Mouse (Mus musculus) cerebellum, adult 11-12 months (tissue): Measurements from ENCODE around the gene Piezo1.
A peak's percentile ranks its signal among the peaks of the same experiment; 100 is the strongest.

Source experiments
- DNase-seq: peaks from one replicate; pipeline ENCODE4 v3.0.0; 2022

Gene Piezo1

DNA sequence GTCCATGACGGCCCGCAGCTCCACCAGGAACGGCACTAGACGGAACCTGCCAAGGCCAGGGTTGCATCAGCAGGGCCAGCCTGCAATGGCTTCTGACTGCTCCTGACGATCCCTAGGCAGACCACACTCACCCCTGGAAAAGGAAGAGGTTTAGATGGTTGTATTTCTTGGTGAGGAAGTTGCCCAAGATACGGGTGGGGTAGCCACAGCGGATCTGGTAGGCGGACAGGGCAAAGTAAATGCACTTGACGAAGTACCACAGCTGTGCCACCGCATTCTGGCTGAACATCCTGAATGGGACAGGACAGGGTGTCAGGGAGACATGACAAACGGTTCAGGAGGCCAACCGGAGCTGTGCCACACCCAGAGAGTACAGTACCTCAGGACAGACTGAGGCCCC lies 66.3 kb downstream of the Piezo1 start:
- DNase-seq: no peak

DNA sequence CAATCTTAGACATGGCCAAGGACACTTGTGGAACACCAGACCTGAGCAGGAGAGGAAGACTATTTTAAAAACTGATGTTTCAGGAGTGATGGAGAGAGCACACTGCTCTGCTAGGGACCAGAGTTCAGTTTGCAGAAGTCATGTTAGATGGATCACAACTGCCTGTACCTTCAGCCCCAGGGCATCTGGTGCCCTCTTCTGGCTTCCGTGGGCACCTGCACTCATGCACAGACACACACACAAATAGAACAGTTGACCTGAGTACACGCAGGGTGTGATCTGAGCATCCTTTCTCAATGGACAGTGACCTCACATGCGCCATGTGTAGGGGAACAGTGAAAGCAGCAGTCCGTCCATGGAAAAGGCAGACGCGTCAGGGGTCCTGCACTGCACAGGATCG lies 67.3 kb downstream of the Piezo1 start:
- DNase-seq: no peak

DNA sequence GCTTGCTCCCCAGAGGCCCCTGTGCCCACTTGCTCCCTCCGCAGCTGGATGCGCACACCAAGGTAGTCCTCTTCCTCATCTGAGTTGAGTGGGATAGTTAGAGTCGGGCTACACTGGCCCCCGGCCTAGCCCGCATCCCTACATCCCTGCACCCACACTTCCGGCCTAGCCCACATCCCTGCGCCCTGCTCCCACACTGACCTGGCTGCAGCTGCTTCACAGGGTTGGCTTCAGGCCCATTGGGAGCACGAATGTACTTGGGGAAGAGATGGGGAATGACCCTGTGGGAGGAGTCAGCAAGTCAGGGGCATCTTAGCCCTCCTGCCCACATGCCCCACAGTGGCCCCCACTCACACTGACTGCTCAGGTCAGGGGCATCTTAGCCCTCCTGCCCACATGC lies 68.7 kb downstream of the Piezo1 start:
- no peak for DNase-seq

DNA sequence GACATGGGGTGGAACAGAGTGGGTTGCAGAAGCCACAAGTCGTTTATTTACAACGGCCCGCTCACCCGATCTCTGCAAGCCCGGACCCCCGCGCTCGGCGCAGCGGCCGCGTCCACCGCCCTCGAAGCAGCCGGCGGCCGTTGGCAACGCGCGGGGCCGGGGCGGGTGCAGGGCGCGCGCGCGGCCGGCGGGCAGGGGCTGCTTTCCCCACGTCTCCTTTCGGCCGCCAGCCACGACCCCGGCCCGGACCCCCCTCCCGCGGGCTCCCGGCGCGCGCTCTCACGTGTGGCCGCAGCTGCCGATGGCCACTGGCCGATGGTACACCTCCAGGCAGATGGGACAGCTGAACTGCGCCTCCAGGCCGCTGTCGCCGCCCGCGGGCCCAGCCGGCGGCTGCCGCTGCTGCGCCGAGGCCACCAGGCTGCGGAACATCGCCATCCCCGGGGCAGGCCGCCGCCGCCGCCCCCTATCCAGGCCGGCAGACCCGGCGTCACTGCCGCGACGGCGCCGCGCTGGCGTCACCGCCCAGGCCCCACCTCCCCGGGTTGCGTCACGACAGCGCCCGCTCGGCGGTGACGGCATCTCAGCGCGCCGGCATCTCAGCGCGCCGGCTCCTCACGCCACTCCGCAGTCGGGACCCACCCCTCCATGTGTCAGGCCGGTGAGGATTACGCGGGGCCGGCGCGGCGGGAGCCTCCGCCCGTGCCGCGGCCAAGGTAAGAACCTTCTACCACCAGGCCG lies 75.4 kb downstream of the Piezo1 start, which contains the start of the genes Rnf166 and Ctu2:
Gene Rnf166 (minus strand): TSS at position 485 of the 741 bp plus-strand sequence.
Gene Ctu2 (plus strand): TSS at position 564 of the 741 bp plus-strand sequence.
- DNase-seq: peak; percentile 87

DNA sequence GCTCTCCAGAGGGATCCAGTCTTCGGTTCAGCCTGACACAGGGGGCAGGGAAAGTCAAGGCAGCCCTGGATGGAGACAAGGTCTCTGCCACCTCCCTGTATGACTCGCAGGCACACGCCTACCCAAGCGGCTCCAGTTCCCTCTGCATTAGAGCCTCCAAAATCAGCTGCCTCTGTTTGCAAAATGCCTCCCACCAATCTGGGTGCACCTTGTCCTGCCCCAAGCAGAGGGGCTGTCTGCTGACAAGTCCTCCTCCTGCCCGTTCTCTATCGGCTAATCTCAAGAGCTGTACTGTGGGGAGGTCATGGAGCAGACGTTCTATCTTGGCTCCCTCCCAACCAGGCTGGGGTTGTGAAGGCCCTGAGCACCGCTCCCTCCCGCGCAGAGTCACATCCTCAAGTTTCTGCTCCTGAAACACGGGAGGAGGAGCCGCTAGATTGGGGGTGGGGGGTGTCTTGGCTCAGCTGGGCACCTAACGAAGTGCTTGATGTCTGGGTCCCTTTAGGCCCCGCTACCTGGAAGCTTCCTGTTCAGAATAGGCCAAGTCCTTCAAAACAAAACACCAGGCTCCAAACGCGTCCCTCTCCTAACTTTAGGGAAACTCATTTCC lies 76.1 kb downstream of the Piezo1 start:
- peak; percentile 60 for DNase-seq

DNA sequence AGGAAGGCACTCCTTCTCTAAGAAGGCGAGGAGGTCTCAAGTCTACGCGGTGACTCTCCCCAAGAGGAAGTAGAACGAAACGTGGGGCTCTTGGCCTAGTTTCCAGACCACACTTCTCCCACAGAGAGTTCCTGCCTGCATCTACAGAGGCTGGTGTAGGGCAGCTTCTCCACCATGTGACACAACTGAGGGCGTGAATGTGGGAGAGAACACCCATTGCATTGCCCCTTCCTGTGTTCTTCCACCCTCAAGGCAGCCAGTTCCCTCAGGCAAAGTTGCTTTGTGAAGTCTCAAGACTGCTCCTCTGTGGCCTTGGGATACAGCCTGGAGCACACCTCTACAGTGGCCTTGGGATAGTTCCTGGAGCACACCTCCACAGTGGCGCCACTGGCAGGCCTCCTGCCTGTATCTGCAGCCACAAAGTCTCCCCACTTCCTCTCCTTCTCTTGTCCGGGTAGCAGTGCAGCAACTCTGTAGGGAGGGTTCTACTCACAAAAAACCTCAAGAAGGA lies 77.2 kb downstream of the Piezo1 start:
- no peak for DNase-seq

DNA sequence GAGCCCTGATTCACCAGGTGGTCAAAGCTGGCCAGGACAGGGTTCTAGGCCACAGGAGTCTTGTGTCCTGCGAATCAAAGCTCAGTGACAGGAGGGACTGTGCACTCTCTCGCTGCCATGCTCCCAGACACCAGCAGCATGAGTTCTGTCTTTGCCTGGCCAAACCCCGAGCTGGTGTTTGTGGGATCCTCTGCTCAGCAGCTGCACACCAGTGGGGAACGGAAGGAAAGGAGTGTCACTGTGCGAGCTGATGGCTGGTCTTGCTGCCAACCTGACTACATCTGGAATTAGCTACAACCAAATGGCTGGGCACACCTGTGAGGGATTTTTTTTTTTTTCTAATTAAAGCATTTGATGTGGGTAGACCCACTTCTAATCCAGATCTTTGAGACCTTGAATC lies 80.4 kb downstream of the Piezo1 start:
- DNase-seq: no peak

DNA sequence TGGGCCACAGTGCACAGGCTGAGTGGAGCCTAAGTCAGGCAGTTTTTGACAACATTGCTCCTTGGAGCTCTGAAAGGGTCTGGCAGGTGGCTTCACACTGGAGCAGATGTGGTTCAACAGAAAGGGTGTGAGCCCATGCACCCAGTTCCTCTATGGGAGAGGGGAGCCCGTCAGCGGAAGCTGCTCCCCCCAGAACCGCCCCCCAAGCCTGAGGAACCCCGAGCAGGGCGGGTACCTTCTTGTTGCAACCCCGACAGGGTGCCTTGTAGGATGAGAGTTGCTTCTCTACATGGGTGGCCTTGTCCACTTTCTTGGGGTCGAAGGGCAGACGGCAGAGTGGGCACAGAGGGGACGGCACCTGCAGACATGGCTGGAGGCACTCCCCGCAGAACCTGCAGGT lies 81.2 kb downstream of the Piezo1 start:
- DNase-seq: no peak

DNA sequence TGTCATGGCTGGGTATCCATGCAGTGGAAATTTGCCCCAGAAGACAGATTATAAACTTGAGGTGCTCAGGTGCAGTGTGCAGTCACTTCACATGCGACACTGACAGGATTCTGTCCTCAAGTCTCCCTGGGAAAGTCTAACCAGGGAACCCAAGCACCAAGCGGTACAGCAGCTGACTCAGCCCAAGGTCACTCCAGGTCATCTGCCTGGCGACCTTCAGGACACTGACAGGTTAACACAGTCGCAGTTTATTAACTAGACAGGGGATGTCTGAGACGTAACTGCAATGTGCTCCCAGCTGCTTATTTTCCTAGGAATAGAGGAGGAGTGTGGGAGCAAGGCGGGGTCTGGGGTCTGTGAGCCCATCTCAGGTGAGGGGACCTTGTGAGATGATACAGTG lies 81.7 kb downstream of the Piezo1 start:
- no peak for DNase-seq

DNA sequence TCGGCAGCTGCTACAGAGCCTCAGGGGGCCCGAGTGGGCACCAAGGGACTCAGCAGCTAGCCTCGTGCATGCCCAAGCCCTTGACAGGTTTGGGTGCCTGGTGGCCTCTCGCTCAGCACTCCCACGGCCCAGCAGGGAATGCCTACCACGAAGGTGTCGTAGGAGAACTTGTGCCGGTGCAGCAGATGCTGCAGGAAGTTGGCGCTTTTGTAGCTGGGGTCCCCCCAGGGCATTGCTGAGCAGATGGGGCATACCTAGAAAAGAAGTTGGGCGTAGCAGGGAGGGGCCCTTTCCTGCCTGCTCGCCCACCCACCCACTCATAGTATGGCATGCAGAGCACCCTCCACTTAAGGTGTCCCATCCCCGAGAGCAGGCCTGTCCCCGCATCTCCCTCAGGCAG lies 83.3 kb downstream of the Piezo1 start:
- DNase-seq: no peak

DNA sequence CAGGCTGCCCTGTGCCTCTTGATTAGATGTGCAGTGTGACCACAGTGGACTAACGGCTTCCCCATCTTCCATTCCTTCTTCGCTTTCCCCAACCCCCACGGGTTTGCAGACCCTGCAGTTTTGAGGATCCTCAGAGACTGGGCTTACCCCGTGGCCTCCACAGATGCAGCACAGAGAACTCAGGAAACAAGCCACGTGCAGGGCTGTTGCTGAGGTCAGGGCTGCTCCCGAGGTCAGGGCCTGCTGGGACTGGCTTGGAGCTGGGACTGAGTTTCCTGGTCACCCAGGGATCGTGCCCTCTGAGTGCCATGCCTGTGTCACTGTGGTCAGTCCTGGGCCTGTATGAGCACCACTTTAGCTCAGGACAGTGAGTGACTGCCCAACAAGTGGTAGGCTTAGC lies 86.1 kb downstream of the Piezo1 start:
- DNase-seq: no peak

DNA sequence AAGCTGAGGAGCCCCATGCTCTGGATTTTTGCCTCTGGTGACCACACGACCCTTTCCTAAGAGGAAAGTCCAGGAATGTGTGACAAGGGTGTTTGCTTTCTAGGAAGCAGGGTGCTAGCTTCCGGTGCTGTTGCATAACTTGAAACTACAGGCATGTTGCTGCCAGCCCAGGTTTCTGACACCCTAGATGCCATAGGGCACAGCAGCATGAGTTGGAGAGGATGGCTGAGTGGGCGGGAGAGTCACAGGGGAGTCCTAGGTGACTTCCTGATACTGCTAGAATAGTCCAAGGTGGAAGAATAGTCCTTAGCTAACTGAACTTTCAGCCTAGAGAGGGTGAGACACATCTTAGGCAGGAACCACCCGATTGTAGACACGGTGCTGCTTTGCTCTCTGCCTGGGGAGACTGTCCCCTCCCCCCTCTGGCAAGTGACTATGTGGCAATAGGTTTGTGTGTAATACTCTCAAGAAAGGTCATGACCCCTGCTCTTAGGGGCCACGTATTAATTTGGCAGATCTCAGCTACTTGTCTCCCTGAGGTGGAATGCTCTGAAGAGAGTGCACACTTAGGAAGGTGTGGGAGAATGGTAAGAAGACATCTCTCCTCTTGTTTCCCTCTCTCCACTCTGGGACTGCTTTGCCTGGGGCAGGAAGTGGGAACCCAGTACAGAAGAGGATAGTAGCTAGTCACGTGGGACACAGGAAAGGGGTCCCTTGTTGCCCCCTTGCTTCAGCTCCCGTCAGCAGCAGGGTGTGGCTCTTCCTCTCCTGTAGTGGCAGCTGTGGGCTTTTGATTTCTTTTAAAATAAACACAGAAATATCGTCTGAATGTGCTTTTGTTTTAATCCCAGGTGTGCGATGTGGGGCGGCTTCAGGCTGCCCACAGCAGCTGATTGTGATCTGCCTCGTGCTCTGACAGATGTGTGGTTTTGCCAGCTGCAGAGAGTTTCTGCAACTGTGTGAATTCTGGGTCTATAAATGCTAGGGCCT lies 87.2 kb downstream of the Piezo1 start:
- DNase-seq: no peak

DNA sequence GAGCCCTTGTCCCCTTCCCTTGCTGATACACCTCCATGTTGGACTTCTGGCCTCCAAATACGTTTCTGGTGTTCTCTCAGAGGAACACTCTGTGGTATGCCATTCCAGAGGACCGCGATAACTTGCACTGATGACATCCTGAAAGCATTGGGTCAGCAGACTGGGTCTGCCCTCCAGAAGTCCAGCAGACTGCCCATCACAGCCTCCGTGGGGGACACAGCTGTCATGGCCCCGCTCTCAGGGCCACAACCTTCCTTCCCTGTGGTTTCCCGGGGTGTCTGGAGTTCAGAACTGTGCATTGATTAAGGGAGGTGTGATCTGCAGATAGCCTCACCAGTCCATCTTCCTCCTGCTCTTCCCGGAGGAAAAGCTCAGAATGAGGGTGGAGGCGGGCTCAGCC lies 88.6 kb downstream of the Piezo1 start:
- no peak for DNase-seq

DNA sequence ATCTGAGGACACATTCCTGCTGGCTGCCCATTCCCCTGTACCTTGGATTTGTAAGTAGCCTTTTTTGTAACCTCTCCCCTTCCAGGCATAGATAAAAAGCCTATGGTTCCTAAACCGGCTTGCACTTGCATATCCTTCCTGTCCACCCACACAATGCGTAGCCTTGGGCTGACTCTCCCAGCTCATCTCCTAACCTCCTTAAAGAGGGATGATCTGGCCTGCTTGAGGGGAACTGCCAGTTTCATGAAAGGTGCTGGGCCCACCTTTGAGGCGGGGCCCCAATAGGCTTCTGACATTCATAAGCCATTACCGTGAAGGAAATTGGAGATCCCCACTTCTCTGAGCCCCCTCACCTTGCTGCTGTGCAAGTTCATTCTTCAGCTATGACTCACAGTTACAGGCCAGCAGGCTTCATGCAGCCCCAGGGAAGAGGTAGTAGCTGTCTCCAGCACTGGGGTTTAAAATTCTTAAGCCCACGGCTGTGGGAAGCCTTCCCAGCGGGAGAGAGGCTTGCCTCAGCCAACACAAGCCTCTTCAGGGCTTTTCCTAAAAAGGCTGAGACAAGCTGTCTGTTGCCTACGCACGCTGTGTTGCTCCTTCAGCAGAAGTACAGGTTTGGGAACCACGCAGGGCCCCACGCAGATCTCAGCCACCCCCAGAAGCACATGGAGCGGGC lies 89.5 kb downstream of the Piezo1 start:
- DNase-seq: no peak

DNA sequence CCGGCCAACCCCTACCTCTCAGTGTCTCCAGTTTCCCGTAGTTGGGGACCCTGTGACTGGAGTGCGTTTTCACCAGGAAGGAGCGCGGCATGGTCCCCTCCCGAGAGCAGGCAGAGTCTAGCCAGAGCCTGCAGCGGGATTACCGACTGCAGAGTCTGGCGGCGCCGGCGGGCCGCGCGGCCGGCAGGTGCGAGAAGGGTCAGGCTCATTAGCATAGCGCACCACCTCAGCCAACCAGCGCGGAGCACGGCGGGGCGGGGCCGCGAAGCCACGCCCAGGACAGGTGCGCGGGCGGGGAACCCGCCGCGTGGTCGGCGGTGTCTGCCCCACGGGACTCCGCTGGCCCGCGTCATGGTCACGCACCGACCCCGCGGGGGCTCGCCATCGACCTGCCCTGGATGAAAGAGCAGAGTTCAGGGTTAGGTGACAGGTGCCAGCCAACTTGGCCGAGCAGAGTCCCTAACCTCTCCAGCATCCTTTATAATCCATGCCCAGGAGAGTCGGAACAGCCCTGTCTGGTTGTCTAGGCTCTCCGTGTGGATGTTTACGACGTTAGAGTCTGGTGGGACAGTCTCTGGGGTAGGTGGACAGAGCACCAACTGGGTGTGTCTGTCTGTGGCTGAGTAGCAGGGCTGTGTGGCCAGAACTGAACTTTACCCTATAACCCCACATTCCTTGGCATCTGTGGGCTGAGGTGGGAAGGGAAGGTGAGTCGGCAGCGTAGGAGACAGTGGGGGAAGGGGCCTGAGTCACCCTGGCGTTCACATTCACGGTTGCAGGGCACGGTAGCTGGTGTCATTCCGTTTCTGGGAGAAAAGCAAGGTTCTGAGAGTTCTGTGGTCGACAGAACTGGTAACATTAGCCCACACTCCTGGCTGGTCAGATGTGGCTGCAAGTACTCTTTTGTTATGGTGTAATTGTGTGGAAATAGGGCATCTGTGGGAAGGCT lies 90.3 kb downstream of the Piezo1 start, which contains the start of gene Snai3:
Gene Snai3 (minus strand): TSS at position 210 of the 949 bp plus-strand sequence.
- peak; percentile 72 for DNase-seq

DNA sequence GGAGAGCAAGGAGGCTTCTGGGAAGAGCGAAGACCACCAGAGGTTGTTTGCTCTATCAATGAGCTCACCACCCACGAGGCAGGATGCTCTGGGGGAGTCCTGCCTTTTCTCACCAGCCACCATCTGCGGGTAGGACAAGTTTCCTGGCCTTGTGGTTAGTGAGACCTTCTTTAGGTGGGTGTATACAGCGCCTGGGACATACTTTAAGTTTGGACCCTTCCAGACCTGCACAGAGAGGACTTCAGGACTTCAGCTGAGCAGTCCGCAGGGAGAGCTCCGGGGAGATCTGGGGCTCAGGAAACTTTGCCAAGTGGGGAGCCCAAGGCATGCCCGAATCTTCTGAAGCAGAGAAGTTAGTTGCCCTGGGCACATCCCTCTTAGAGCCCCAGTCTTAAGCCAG lies 91.1 kb downstream of the Piezo1 start:
- DNase-seq: no peak

DNA sequence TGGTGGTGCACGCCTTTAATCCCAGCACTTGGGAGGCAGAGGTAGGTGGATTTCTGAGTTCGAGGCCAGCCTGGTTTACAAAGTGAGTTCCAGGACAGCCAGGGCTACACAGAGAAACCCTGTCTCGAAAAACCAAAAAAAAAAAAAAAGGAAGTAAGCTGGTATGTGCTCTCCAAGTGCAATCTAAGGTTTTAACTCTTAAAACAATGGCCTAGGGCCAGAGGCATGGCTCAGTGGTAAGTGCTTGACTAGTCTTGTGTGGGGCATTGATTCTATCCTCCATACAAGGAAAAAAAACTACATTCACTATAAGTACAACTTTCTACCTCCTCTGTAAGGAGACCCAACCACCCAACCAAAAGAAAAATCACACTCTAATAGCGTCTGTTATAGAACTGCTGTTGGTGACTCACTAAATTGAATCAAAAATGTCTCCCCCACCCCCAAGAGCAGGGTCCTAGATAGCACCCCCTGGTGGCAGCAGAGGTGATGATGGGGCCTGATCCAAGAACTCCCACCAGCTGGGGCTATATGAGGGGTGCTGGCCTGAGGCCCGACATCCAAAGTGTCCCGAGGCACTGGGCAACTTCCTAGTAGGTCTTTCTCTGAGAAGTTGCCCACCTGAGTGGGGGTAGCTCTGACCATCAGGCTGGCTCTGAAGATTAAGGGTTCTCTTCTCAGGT lies 91.8 kb downstream of the Piezo1 start:
- no peak for DNase-seq

DNA sequence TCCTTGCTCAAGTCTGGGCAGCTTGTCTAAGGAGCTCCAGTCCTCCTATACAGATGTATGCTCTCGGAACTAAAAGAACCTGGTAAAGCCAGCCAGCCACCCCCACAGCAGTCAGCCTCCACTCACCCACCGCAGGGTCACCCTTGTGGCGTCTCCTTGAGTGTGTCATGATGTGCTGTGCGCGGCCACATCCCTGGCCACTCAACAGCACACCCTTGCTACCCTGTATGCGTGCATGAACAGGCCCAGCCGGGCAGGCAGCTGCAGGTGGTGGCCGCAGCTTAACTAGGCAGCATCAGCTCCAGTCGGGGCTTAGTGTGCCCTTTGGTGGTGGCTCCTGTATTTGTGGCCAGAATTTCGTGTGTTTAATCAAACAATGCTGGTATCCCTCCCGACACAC lies 94.0 kb downstream of the Piezo1 start:
- no peak for DNase-seq

DNA sequence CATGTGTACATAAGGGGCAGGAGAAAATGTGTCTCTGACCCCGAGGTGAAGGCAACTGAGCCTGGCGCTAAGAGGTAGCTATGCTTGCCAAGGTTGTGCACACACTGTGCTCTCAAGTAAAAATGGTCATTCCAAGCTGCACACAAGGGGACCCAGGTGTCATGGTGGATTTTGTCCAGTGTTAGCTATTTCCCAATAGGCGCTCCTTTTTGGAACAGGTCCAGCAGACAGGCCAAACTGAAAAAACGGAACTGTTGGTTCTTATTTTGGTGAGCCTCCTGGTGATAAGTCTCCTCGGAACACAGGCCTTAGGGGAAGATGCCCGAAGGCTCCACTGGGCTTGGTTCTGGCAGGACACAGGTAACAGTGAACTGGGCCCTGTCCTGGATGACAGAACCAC lies 96.7 kb downstream of the Piezo1 start:
- DNase-seq: no peak

DNA sequence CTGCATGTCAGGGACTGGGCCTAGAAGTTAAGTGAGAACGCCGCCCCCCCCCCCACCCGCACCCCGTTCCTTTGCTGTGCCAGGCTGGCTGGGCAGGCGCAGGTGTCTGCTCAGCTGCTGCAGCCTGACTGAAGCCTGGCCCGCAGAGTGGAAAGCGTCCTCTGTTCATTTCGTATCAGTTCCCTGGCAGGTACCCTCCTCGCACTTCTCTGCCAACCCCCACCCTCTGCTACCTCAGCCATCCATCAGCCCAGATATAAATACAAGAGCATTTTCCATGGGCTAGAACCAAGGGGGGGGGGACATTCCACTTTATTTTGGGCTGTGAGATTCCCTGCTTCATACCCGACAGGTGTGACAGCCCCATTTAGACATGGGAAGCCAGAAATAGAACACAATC lies 99.0 kb downstream of the Piezo1 start:
- no peak for DNase-seq
